Mouse (Mus musculus) frontal cortex, postnatal 25 days (tissue): Measurements from ENCODE around the gene Sh3yl1.

Source experiments
- DNase-seq, 2 experiments: peaks; one replicate each; pipeline ENCODE4 v3.0.0; 2022; ENCODE audit warnings: low spot score in 2 of 2

The Sh3yl1 gene

DNA sequence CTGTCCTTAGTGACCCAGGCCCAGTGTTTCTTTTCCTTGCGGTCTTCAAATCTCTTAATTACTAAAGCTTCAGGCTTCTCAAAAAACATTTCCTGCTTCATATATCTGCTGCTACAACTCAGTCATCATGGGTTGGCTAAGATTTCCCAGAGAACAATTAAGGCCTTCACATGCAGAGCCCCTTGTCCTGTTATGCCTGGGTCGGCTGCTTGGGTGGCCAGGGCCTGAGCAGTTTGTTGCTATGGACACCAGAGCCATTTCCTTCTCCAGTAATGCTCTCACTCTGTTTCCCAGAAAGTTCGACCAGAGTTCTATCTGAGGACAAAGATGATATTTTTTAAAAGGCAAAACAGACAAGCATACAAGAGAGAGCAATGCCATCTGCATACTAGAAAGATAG, 32.7 kb downstream of the Sh3yl1 start:
- no peak for DNase-seq

DNA sequence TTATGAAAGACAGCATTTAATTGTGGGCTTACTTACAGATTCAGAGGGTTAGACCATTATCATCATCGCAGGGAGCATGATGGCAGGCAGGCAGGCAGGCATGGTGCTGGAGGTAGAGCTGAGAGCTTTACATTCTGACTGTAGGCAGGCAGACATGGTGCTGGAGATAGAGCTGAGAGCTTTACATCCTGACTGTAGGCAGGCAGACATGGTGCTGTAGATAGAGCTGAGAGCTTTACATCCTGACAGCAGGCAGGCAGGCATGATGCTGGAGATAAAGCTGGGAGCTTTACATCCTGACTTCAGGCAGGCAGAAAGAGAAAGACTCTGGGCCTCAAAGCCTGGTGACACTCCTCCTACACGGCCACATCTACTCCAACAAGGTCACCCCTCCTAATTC, 59.2 kb downstream of the Sh3yl1 start:
- no peak for DNase-seq

DNA sequence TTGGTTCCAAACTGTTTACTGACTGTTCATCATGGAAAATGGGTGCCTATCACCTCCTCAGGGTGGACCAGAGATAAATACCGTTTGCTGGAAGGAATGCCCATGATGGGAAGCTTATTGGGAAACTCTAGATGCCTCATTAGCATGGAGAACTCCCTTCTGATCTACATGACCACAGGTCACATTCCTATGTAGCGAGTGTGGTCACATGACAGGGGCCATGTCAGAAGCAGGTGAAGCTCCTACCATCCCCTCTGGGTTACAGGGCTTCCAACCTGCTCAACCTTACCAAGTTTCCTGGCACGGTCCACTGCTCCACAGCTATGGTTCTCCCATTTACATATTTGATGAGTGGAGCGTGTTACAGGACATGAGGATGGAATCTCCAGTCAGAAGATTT, 92.3 kb downstream of the Sh3yl1 start:
- DNase-seq: no peak

DNA sequence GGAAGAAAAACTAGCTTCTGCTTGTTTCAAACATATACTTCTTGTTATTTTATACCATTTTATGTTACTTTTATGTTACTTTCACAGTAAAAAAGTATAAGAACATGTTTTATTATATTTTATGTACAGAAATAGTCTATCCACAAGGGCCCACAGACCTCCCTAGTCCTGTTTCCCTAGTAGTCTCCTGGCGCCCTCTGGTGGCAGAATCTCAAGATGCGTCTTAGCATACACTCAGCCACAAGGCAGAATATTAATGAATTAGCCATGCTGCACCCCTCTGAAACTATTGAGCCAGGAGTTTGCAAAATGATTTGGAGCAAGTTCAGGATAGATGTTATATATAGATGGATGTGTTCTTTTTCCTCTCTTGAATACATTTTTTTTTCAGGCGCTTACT, 93.5 kb downstream of the Sh3yl1 start:
- peak; percentile 68 to 70 for DNase-seq

DNA sequence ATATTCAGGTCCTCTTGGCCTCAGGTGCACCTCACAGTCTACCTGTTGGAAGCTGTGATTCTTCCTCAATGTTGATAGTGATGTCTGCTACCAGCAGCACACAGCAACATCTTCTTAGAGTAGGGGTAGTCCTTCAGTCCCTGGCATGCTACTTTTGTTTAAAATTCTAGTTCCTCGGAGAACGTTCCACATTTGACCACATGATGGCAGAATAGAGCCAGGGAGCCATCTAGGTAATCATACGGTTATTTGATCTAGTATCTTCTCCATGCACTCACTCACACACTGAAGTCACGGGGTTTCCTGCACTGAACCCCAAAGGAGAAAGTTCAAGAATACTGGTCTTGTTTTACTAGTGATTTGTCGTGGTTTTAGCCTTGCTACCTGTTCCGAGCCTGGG, 96.7 kb downstream of the Sh3yl1 start:
- no peak for DNase-seq
